Mouse (Mus musculus) adrenal gland, postnatal 25 days (tissue): ENCODE measurements around the gene Itm2c. TPM values are rescaled to one million over a fixed set of nuclear protein-coding genes. Genes with fewer than 3 reads are reported as not detected.

ENCODE experiments used
- DNase-seq: peaks from one replicate; pipeline ENCODE4 v3.0.0; 2021; ENCODE audit warnings: mixed read lengths
- long read RNA-seq: library from polyadenylated mRNA; stranded (forward); transcript quantifications from one replicate; pipeline ENCODE4 v2.0.0, GENCODE M21; 2021
- total RNA-seq: library from RNA; stranded (reverse); gene quantifications from 2 replicates; pipeline ENCODE4 v1.2.3, GENCODE M21; 2021

The Itm2c gene
- 453 and 521 TPM in 2 replicates for total RNA-seq
- long read RNA-seq, transcript Itm2c-202 (3 exons, 768 nt): minor isoform, 31 of 754 reads
- long read RNA-seq, transcript Itm2c-201 (6 exons, 2,230 nt): major isoform, 586 of 754 reads
- long read RNA-seq, partial matches to known transcripts: 82 of 754 reads
- long read RNA-seq, other reads (novel, unspliced or antisense): 55 of 754 reads

DNA sequence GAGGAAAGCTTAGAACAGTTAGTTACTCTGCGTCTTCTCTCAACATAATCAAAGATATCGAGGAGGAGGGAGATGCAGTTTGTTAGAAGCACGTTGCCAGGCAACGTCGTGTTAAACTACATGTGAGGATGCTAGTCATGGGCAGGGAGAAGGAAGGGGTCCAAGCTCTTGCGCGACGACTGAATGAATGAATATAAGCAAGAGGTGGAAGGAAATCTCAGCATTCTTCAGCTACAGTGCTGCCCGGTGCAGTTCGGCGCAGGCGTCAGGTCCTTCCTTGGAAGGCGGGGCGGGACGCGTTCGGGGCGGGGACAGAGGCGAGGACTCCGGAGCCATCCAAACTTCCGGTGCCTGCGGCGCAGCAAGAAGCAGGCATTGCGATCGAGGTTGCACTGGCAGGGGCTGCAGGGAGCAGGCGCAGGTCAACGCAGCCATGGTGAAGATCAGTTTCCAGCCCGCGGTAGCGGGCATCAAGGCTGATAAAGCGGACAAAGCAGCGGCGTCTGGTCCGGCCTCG is at the start of gene Itm2c:
Itm2c (plus strand) TSS at position 51 of the 517 bp plus-strand sequence.
- peak; percentile 95 for DNase-seq

- DNase-seq: peak; percentile 22
Observed at GRCm38 (mm10) chr1:85844981-85845380, 49.1 kb upstream of the Itm2c start.

- no peak for DNase-seq
Observed at GRCm38 (mm10) chr1:85845476-85845875, 48.6 kb upstream of the Itm2c start.

DNA sequence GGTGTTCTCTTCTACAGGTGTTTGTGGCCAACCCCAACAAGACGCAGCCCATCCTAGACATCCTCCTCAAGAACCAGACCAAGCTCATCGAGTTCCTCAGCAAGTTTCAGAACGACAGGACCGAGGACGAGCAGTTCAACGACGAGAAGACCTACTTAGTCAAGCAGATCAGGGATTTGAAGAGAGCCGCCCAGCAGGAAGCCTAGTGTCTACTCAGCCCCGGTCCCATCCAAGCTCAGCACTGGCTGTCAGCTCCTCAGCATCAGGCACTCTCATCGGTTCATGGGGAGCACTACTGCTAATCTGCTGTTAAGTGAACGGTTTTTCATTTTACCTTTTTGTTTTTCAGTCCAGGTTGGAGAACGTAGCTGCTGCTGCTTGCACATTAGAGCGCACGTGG is 45.1 kb upstream of the Itm2c start:
- DNase-seq: no peak

DNA sequence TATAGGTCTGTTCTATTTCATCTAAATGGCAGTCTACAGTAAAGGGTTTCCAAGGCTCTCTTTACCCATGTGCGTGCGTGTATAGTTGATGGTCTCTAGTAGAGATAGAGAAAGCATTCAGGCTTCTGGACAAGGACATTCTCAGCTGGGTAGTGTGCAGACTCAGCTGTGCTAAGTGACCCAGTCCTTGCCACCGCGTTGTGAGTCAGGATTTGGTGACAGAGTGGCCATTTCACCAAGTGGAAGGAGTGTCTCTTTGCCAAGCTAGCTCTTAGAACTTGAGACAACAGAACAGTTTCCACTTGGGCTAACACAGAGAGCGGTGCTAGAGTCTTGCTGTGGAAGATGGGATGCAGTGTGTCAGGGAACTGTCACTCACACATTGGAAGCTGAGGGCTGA is 43.2 kb upstream of the Itm2c start:
- peak; percentile 38 for DNase-seq

DNA sequence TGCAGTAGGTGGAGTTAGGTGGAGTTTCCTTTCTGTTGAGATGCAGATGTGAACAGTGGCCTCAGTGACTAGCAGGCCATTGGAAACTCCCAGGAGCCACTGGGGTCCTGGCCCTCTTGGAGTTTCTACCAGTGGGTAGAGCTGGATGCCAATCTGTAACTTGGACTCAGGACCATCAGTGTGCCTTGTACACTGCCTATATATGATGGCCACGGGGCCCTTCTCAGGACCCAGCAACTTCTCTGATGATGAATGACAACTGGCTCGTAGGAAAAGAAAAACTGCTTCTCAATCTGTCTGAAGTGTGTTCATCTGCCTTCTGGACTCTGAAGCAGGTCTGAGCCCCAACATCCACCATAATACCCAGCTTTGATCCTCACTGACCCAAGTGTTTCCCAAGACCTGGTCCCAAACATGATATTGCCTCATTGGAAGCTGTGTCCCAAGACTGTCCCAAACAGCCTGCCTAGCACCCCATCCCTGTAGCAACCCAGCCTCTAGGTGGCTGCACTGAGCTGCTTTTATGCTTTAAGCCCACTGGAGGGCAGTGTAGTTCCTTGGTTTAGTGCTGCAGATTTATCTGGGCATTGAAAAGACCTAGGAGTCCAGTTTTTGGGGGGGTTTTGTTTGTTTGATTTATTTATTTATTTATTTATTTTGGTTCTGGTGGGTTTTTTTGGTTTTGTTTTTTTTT is 40.9 kb upstream of the Itm2c start:
- DNase-seq: peak; percentile 66

DNA sequence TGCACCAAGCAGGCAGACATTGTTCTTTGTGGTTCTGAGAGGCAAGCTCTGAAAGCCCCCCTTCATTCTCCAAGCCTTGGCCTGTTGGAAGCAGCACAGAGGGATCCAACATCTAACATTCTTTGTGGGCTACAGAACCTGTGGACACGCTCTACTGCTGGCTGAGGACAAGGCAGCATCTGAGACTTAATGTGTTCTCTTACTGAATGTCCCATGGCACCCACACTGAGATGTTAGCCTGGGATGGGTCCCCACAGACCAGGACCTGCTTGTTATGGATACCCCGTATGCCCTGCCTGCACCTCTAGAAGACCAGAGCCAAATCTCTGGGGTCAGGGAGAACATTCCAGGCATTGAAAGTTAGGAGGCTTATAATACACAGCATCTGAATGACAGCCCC is 40.2 kb upstream of the Itm2c start:
- no peak for DNase-seq

GRCm38 (mm10) chr1:85854475-85854874 is 39.6 kb upstream of the Itm2c start:
- DNase-seq: no peak

- no peak for DNase-seq
Observed at GRCm38 (mm10) chr1:85856266-85856665, 37.8 kb upstream of the Itm2c start.

DNA sequence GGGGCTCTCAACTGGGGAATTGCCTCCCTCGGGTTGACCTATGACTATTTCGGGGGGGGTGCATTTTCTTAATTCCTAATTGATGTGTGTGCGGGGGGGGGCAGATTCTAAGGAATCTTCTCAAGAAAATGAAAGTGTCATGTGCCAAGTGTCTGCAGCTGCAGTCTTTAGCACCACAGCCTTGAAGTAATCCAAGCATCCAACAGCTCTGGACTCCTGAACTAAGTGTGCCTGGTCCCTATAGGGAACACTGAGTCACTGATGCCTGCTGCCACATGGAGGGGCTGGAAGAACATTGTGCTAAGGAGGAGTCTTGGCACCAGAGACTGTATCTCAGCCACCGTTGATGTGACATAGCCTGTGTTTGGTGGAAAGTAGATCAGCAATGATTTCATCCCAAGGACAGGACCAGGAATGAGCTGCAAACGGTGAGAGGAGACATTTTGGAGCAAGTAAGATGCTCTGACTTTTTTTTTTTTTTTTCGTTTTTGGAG is 36.8 kb upstream of the Itm2c start:
- DNase-seq: no peak

- DNase-seq: peak; percentile 14
Observed at GRCm38 (mm10) chr1:85864383-85864782, 29.7 kb upstream of the Itm2c start.

DNA sequence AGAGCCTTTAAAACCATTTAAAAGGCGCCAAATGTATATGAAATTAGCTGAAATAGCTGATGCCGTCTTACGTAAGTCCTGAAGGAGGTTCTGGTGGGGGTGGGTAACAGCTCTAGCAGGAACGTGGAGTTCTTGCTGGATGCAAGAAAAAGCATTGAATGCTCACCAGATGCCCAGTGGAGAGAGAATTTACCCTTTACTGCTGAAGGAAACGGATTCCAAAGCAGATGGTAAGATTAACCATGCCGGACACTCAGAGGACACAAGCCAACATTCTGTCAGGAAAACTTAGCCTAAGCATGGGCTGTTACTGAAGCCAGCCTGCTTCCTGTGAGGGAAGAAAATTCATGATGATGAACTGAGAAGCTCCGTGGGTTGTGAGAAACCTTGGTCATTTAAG is 24.1 kb upstream of the Itm2c start:
- DNase-seq: no peak

GRCm38 (mm10) chr1:85870546-85870945 is 23.5 kb upstream of the Itm2c start:
- no peak for DNase-seq

DNA sequence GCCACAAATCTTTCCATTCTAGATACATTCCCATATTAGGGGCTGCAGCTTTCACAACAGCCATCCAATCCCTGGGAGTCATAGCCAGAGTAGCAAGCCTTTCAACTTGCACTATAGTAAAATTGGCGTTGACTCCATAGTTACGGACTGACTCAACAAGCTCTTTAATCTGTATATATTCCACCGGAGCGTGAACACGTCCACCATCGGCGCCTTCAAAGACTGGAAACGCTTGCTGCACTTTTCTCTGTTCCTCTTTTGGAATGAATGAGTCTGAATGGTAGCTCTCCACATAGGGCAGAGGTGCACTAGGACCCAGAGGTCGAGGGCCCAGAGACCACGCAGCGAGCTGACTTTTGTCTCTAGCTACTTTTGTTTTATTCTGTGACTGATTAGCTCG is 12.1 kb upstream of the Itm2c start:
- no peak for DNase-seq

- no peak for DNase-seq
Observed at GRCm38 (mm10) chr1:85887221-85887620, 6.9 kb upstream of the Itm2c start.

DNA sequence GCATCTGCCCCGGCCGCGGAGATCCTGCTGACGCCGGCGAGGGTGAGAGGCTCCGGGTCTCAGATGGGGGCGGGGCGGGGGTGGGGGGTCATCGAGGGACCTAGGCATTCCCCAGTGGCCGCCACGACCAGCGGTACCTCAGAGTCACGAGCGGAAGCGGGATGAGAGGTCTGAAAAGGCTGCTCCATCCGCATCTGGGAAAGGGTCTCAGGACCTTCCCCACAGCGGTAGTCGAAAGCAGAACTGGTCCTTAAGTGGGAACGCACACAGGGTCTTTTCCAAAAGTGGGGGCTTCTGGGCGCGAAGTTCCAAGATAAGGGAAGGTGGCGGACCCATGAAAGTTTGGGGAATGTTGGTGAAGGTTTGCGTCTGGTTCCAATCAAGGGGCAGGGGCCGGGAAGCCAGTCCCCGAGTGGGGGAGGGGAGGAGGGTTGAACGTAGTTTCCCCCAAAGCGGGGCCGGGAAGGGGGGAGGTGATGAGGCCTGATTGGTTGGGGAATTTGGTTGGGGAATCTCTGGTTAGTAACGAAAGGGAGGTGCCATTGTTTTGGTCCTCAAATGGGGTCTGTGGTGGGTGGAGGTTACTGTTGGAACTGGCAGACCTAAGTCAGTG is 773 bp downstream of the Itm2c start:
- DNase-seq: peak; percentile 44

DNA sequence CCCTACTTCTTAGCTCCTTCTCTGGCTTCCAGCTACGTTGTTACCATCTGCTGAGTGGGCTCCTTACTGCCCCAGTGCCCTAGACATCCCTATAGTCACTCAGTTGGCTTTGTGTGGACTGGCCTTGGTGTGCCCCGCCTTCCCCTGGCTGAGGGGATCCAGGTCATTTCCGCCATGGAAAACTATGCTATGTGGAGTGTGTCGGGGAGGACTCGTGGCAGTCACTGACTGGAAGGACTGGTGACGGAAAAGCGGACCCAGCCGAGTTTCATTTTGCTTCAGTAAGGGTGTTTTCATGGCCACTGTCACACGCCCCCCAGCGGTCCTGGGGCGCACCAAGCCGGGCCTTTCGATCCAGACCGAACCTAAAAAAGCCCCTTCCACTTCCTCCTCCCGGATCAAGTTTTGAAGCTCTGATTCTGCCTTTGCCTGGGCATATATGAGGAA is 1.3 kb downstream of the Itm2c start:
- DNase-seq: peak; percentile 59

DNA sequence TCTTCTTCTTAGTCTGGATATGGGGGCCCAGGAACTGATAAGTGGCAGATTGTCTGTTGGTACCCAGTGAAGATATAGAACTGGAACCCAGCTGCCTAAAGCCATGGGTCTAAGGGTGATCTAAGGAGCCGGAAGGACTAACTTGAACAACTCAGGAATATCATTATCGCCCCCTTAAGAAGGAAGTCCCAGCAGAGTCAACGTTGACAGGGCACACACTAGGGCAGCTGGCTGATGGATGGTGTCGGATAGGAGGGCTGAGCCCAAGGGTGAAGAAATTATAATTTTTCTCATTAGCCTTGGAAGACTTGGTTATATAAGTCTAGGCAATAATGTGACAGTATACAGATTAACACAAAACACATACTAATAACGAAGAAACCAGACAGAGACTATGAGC is 2.0 kb downstream of the Itm2c start:
- DNase-seq: no peak

- peak; percentile 24 for DNase-seq
Observed at GRCm38 (mm10) chr1:85896781-85897700, 3.0 kb downstream of the Itm2c start.

DNA sequence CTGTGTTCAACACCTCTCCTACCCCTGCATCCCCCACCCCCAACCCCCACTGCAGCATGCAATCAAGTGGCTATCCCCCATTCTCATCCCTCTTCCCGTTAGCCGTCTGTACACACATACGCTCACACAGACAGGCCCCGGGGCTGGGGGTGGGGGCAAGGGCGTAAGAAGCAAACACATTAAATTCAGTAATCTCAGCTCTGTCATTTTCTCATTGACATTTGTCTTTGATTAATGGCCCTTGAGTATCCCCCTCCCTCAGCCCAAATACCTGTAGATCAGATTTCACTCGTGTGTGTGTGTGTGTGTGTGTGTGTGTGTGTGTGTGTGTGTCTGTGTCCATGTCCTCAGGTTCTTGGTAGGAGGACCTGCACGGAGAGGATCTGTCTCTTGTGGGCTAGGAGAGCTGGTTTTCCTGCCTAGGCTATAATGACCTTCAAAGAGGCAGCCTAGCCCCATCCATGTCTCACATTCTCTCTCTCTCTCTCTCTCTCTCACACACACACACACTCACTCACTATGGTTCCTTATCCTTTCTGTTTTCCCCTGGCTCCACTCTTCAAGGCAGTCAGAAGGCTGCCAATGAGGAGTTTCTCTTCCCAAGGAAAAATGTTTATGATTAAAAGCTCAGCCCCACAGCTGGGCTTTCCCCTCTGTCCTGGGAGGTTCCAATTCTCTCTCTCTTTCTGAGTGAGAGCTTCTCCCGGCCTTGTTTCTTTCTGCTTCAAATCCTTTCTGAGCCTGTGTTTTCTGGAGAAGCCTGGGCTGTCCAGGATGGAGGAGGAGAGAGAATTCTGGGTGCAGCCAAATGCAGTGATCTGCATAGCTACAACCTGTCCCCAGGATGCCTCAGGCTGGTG is 4.0 kb downstream of the Itm2c start:
- DNase-seq: no peak

- no peak for DNase-seq
Observed at GRCm38 (mm10) chr1:85898761-85899387, 4.8 kb downstream of the Itm2c start.
